Comparison of ENCODE assay signal across 7 mouse cellular contexts in genomic region chr1:88700961-88701861, GRCm38 (mm10). TPM values are rescaled to one million over a fixed set of nuclear protein-coding genes. Genes with fewer than 3 reads are reported as not detected.
DNase-seq lines count a peak whose midpoint lies in the region; ATAC-seq lines count a peak whose summit lies in the region.

No protein-coding gene starts in this region.

- peak overlapping the region; percentile 99 for H3K9ac ChIP-seq in forebrain, embryonic 15.5 days (replicated peaks)
- H3K9ac ChIP-seq in hindbrain, embryonic 15.5 days = peak overlapping the region; percentile 95
- peak overlapping the region; percentile 88 for H3K9ac ChIP-seq in limb, embryonic 13.5 days
- peak overlapping the region; percentile 97 for H3K9ac ChIP-seq in midbrain, embryonic 11.5 days (ENCODE audit: low read length)

- peak overlapping the region; percentile 85 for H3K4me2 ChIP-seq in forebrain, embryonic 15.5 days (replicated peaks)
- peak overlapping the region; percentile 87 for H3K4me2 ChIP-seq in hindbrain, embryonic 15.5 days
- peak overlapping the region; percentile 90 for H3K4me2 ChIP-seq in limb, embryonic 13.5 days (replicated peaks)
- peak overlapping the region; percentile 71 for H3K4me2 ChIP-seq in midbrain, embryonic 11.5 days

- no peaks in the 10 kb centered on the region for H3K4me1 ChIP-seq in brown adipose tissue, adult 24 weeks (ENCODE audit: control insufficient read depth, insufficient read depth, insufficient read length, low read length)
- H3K4me1 ChIP-seq in forebrain, embryonic 15.5 days = peaks cover 34% of the 10 kb centered on the region
- peaks cover 35% of the 10 kb centered on the region for H3K4me1 ChIP-seq in hindbrain, embryonic 15.5 days (replicated peaks)
- H3K4me1 ChIP-seq in limb, embryonic 13.5 days = peaks cover 33% of the 10 kb centered on the region
- peaks cover 14% of the 10 kb centered on the region for H3K4me1 ChIP-seq in midbrain, embryonic 11.5 days (ENCODE audit: control insufficient read depth, insufficient read depth, low read length)

- H3K27me3 ChIP-seq in forebrain, embryonic 15.5 days = no peaks in the 10 kb centered on the region
- H3K27me3 ChIP-seq in hindbrain, embryonic 15.5 days = no peaks in the 10 kb centered on the region
- H3K27me3 ChIP-seq in limb, embryonic 13.5 days = 0 out of 2 replicates have a peak, but pooled peaks cover under 1% of the 10 kb centered on the region
- H3K27me3 ChIP-seq in midbrain, embryonic 11.5 days (ENCODE audit: control insufficient read depth, insufficient read depth, low read length) = peaks cover 2% of the 10 kb centered on the region

- H3K27ac ChIP-seq in brown adipose tissue, adult 24 weeks (replicated peaks; ENCODE audit: low read depth, low read length) = peak overlapping the region; percentile 50
- H3K27ac ChIP-seq in forebrain, embryonic 15.5 days (replicated peaks) = peak overlapping the region; percentile 98
- peak overlapping the region; percentile 97 for H3K27ac ChIP-seq in hindbrain, embryonic 15.5 days (replicated peaks)
- H3K27ac ChIP-seq in limb, embryonic 13.5 days = peak overlapping the region; percentile 85
- peak overlapping the region; percentile 92 for H3K27ac ChIP-seq in midbrain, embryonic 11.5 days (ENCODE audit: low read depth, low read length)

- ATAC-seq in forebrain, embryonic 15.5 days (replicated peaks) = peak; percentile 23
- ATAC-seq in hindbrain, embryonic 15.5 days (ENCODE audit: low FRiP score, low read depth) = peak; percentile 52
- ATAC-seq in limb, embryonic 13.5 days (ENCODE audit: low FRiP score, low read depth) = peak; percentile 58; the same call in 1 of the 2 replicates
- ATAC-seq in midbrain, embryonic 11.5 days (ENCODE audit: low FRiP score) = peak; percentile 54

- H3K36me3 ChIP-seq in forebrain, embryonic 15.5 days = peaks cover 13% of the 10 kb centered on the region; the same call in 1 of the 2 replicates
- H3K36me3 ChIP-seq in hindbrain, embryonic 15.5 days = peaks cover 12% of the 10 kb centered on the region
- H3K36me3 ChIP-seq in limb, embryonic 13.5 days = peaks cover 9% of the 10 kb centered on the region; the same call in 1 of the 2 replicates
- H3K36me3 ChIP-seq in midbrain, embryonic 11.5 days (ENCODE audit: control insufficient read depth, insufficient read depth, low read length) = no peaks in the 10 kb centered on the region; the same call in none of the 2 replicates

- H3K4me3 ChIP-seq in brown adipose tissue, adult 24 weeks (ENCODE audit: insufficient read depth, low read depth, low read length) = peak overlapping the region; percentile 76
- peak overlapping the region; percentile 83 for H3K4me3 ChIP-seq in forebrain, embryonic 15.5 days
- H3K4me3 ChIP-seq in hindbrain, embryonic 15.5 days = peak overlapping the region; percentile 85
- H3K4me3 ChIP-seq in limb, embryonic 13.5 days = peak overlapping the region; percentile 84
- H3K4me3 ChIP-seq in midbrain, embryonic 11.5 days (ENCODE audit: low read depth, low read length) = peak overlapping the region; percentile 92

- H3K9me3 ChIP-seq in forebrain, embryonic 15.5 days = no peaks in the 10 kb centered on the region
- no peaks in the 10 kb centered on the region for H3K9me3 ChIP-seq in hindbrain, embryonic 15.5 days
- no peaks in the 10 kb centered on the region for H3K9me3 ChIP-seq in limb, embryonic 13.5 days
- no peaks in the 10 kb centered on the region for H3K9me3 ChIP-seq in midbrain, embryonic 11.5 days (ENCODE audit: control insufficient read depth, low read length)

- under 1% methylated on average over 76 of the region's 78 CpGs for WGBS in forebrain, embryonic 15.5 days
- under 1% methylated on average over 73 of the region's 78 CpGs for WGBS in hindbrain, embryonic 15.5 days
- WGBS in limb, embryonic 13.5 days = under 1% methylated on average over 72 of the region's 78 CpGs
- WGBS in midbrain, embryonic 11.5 days = under 1% methylated on average over 78 of the region's 78 CpGs

- peak; percentile 62 for DNase-seq in NIH3T3 (ENCODE audit: low read depth)
- peak; percentile 98 for DNase-seq in midbrain, embryonic 11.5 days (ENCODE audit: low spot score, missing footprints)
- peak; percentile 17 to 66 for DNase-seq in spleen, postnatal 4 days (ENCODE audit: low spot score in 2 of 2)

RNA-seq across cellular contexts. Expression of gene Arl4c, which starts 0.8 kb away (rescaled TPM):
- polyA plus RNA-seq in brown adipose tissue, adult 24 weeks (2012; ENCODE audit: insufficient read depth, insufficient read length, missing spikeins) = 0.83 and 1.2 TPM in 2 replicates
- 38.1 and 42.4 TPM in 2 replicates for polyA plus RNA-seq in forebrain, embryonic 15.5 days (2015; fragmentation: Nextera tagmentation; extraction: Ambion mirVana)
- polyA plus RNA-seq in hindbrain, embryonic 15.5 days (2015; fragmentation: Nextera tagmentation; extraction: Ambion mirVana) = 43.6 and 45.3 TPM in 2 replicates
- 10.2 and 11.5 TPM in 2 replicates for polyA plus RNA-seq in limb, embryonic 13.5 days (2015; fragmentation: Nextera tagmentation; extraction: Ambion mirVana)
- 12.0 and 12.1 TPM in 2 replicates for polyA plus RNA-seq in midbrain, embryonic 11.5 days (2014; fragmentation: Nextera tagmentation; extraction: Ambion mirVana)

Comparison
In these comparisons a context has a peak if more than half of its experiments do, and no peak if none do; other contexts are left out.
1. Peak in every context shown above with its lines: DNase-seq, ATAC-seq, H3K4me3 ChIP-seq and H3K27ac ChIP-seq.
2. DNase-seq: peak in every context shown above with its lines; median percentile 98 in midbrain, embryonic 11.5 days; 62 in NIH3T3; 42 in spleen, postnatal 4 days.